Mouse (Mus musculus) induced T-regulatory cell, adult 2 months (primary cell): Measurements from ENCODE around the gene Zscan5b.
"Not testable (repeated sequence)": the region's sequence is repeated elsewhere in the genome, so short reads cannot be mapped to it uniquely, and the experiment has no call there.

Experiments
- DNase-seq: peaks from one replicate; pipeline ENCODE4 v3.0.0-alpha.2; 2012; ENCODE audit warnings: low read depth

The Zscan5b gene

DNA sequence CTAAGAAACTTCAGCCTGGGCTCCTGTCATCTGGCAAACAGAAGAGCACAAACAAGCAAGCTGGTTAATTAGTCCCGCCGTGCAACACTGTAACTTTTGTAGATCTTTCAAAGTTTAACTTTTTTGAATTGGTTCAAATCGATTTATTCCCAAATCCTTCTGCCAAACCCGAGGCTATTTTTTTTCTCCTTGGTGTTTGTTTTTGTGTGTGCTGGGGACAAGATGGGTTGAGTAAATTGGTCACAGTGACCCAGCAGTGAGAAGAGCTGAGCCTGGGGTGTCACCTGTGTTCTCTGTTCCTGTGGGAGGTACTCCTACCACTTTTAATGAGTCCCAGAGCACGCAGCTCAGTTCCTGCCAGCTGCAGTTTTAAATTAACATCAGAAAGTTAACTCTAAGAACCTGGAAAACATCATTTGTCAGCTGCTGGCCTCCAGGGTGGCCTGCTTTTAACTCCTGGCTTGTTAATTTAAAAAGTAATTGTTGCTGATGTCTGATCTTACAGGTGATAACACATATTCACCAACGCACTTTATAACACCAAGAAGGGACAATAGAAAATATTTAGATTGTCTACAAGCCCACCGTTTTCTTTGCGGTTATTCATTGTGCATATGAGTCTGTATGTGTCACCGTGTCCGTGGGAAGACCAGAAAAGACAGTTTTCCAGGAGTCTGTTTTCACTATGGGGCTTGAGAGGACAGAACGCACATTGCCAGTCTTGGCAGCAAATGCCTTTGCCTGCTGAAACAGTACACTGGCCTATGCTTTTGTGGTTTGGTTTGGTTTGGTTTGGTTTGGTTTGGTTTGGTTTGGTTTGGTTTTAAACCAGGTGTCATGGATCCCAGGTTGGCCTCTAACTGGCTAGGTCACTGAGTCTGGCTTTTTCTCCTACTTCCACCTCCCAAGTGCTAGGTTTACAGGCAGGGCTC, 22.5 kb downstream of the Zscan5b start:
- DNase-seq: no peak

DNA sequence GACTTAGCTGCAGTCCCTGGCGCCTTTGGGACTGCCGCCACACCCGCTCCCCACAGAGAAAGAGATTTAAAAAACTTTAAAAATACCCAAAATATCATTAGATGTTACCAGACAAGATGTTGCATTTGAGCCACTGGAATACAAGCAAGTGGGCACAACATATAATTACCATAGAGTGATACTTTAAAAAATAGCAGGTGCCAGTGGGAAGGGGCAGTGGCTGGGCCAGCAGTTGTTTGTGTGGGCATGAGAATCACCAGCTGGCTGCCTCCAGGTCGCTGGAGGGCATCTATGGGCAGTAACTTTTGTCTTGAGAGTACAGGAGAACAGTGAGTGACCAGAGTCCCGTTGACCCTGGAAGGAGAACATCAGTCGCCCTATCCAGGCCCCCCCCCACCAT, 30.3 kb downstream of the Zscan5b start, which contains the start of gene Epp13:
Gene Epp13, plus strand, starts transcription at position 301 of the 400 bp plus-strand sequence.
- no peak for DNase-seq

DNA sequence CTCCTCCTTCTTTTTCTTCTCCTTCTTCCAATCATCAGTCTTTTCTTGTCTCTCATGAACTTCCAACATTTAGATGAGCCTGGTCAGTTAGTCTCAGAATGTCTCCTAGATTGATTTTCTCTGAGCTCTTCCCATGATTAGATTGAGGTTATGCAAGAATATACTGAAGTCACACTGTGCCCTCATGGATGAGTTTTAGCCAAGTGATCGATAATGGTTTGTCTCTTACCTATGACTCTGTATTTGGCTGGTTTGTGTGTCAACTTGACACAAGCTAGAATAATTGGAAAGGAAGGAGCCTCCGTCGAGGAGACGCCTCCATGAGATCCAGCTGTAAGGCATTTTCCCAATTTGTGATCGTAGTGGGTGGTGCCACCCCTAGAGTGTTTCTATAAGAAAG, 32.4 kb downstream of the Zscan5b start:
- no peak for DNase-seq

DNA sequence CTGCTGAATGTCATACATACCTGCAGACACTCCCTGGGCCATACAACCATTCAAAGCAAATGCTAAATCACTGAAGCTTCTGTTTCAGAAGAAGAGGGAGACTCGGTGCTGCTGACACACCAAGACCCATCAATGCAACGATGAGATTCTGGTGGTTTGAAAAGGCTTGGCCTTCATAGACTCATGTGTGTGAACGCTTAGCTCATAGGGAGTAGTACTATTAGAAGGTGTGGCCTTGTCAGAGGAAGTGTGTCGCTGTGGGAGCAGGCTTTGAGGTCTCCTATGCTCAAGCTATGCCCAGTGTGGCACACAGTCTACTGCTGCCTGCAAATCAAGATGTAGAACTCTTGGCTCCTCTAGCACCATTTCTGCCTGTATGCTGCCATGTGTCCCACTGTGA, 35.3 kb downstream of the Zscan5b start:
- no peak for DNase-seq

DNA sequence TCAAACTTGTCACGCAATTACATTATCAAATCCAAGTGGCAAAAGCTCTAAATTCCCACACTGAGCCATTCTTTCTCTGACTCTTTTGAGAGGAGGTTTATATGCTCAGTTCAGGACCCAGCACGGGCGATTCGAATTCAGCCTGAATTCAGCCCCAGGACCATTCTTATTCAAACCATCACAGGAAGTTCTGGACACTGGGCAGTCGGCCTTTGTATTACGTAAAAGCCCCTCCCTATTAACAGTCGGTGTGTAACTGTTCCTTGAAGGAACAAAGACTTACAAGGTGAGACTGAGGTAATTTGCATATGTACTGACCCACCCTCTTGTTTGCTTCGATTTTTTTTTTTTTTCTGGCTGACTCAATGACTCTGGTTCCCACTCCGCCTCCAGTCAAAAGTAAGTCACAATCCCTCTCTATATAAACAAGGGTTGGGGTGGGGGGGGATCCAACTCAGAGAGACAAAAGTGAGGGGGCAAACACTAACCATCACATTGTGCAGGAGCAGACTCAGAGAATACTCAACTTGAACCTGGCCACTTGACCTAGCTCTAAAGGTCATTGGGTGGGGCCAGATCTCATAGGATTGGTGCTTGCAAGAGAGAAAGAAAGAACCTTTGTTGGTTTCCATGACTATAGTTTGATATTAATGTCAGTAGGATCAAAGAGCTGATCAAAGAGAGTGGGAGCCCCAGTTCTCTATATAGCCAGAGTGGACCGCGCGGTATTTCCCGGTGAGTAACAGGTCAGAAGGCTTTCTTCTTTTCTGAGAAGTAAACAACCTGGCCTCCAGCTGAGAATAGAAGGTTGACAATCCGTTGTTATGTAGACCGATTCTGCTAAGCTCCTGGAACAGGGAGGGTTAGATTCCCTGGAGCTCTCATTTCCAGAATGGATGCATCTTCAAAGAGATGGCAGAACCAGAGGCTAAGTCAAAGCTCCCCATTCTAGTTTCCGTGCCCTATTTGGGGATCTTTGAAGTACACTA, 36.4 kb downstream of the Zscan5b start:
- no peak for DNase-seq

DNA sequence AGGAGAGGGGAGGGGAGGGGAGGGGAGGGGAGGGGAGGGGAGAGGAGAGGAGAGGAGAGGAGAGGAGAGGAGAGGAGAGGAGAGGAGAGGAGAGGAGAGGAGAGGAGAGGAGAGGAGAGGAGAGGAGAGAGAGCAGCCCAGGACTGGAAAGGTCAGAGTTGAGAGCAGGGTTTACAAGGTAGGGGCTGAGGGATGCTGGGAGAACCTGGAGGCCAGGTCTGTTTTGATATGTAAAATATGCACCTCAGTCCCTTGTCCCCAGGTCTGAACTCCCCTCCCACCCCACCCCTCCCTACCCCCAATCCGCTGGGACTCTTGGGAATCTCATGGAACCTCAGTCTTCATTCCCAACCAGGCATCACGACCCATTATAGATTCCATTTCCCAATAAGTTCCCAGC, 37.9 kb downstream of the Zscan5b start:
- not testable (repeated sequence) for DNase-seq

DNA sequence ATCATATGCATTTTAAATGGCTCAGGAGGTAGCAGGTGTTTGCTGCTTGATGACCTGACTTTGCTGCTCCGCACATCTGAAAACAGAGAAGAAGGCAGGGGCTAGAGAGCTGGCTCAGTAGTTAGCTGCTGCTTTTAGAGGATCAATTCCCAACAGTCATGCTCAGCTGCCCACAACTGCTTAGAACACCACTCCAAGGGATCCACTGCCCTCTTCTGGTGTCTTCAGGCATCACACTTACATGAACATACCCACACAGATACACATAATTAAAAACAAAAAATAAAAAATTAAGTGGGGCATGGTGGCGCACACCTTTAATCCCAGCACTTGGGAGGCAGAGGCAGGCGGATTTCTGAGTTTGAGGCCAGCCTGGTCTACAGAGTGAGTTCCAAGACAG, 40.0 kb downstream of the Zscan5b start:
- no peak for DNase-seq

DNA sequence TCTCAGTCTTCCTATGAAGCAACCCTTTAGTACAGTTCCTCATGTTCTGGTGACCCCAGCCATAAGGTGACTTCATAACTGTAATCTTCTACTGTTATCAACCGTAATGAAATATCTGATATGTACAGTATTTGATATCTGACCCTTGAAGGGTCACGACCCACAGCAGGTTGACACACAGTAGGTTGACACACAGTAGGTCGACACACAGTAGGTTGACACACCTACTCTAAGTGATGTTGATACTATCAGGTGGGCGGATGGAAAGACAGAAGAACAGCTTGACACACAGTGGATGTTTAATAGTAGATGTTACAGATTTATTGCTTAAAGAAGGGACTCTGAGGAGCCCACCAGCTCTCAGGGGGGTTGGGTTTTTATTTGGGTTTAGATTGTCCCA, 40.9 kb downstream of the Zscan5b start:
- no peak for DNase-seq

DNA sequence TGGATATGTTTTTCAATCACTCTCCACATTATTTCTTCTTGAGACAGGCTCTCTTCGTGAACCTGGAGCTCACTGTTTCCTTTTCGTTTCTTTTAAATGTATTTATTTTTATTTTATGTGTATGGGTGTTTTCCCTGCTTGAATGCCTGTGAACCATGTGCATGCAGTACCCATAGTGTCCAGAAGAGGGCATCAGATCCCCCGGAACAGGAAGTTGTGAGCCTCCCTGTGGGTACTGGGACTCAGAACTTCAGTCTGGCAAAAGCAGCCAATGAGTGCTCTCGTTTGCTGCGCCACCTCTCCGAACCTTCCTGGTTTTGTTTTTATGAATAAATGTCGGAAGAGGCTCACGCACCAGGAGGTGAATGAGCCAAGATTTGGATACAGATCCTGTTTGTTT, 43.6 kb downstream of the Zscan5b start:
- DNase-seq: peak; percentile 72

DNA sequence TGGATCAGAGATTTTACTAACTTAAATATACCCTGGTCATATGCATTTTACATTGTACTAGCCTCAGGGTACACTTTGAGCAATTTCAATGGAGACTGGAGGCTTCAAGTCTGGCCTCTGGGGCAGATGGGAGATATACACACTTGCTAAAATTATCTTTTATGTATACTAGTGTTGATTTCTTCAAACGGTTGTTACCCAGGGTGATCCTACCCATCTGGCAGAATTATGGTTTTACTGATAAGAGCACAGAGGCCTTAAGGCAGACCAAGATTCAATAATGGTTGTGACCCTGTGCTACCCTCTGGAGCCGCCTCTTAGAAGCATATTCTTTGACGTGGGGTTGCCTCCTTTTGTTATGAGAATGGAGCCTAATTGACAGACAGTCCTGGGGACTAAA, 55.8 kb downstream of the Zscan5b start:
- no peak for DNase-seq

DNA sequence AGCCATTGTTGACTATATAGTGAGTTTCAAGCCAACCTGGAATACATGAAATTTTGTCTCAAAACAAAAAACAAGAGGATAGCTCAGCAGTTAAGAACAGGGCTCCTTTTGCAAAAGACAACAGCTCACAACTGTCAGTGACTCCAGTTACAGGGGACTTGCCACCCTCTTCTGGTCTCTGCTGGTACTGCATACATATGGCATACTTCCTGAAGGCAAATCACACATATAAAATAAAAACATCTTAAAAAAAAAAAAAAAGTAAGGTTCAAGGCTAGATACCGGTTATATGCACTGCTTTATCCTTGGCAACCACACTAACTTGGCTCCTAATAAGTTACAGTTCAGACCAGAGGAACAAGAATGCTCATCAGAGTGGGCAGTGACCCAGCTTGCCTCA, 60.7 kb downstream of the Zscan5b start:
- DNase-seq: peak; percentile 95

DNA sequence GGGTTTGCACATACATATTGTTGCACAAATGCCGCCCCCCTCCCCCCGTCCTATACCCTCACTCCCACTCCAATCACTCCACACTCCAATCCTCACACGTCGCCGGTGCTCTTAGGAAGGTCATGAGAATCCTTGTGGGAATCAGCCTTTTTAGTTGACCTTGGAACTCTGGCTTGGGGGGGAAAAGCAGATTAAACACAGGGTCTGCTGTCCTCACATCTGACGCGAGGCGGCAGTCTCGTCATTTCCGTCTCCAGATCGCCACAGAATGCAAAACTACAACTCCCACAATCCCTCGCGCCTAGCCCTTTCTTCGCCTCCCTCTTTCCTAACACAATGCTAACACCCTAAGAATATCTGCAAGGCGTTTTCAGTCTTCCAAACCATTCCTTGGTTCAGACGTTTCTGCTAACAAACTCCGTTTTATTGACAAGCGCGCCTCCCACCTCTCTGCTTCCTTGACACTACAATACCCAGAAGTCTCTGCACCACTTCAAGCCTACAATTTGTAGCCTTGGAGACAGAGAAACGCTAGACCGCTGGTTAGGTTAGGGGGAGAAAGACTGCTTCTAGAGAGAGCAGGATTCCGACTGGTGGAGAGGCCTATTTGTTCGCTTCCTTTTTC, 61.5 kb downstream of the Zscan5b start:
- peak; percentile 94 for DNase-seq

DNA sequence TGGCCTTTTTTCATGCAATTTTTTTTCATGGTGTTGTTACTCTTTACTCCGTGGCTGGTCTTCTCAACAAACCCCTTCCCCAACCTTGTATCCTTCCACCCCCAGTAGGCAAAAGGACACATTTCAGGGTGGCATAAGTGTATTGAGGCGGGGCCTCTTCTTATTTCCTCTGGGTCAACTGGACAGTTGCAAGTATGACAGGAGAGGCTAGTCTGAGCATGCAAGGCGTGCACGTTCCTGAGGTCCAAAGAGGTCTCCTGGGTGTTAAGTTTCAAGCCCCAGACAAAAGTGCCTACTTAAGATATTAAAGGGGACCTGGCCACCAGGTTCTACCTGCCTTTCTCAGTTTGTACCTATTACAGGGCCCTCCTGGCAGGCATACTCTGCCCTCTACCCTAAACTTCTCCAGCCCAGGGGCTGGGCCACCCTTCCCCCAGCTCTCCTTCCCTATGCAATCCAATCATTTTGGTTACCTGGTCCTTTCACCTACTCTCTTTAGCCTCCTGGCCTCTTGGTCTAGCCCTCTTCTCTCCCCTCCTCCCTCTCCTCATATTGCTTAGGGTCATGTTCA, 62.4 kb downstream of the Zscan5b start:
- DNase-seq: no peak

DNA sequence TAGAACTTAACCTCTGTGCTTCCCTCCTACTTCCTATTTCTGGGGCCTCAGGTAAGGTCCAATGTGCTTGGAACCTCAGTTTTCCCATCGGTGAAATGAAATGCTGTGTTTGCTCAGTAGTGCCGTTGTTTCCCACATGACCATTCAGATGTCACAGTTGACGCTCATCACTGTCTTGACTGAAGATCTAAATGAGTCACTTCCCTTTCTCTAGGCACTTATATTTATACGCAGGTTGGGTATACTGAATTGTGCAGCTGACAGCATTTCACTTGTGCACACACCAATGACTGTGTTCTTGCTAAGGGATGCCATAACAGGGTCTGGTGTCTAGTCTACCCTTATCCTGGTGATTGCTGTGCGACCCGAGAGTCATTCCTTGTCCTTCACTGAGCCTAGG, 63.3 kb downstream of the Zscan5b start:
- DNase-seq: peak; percentile 60

DNA sequence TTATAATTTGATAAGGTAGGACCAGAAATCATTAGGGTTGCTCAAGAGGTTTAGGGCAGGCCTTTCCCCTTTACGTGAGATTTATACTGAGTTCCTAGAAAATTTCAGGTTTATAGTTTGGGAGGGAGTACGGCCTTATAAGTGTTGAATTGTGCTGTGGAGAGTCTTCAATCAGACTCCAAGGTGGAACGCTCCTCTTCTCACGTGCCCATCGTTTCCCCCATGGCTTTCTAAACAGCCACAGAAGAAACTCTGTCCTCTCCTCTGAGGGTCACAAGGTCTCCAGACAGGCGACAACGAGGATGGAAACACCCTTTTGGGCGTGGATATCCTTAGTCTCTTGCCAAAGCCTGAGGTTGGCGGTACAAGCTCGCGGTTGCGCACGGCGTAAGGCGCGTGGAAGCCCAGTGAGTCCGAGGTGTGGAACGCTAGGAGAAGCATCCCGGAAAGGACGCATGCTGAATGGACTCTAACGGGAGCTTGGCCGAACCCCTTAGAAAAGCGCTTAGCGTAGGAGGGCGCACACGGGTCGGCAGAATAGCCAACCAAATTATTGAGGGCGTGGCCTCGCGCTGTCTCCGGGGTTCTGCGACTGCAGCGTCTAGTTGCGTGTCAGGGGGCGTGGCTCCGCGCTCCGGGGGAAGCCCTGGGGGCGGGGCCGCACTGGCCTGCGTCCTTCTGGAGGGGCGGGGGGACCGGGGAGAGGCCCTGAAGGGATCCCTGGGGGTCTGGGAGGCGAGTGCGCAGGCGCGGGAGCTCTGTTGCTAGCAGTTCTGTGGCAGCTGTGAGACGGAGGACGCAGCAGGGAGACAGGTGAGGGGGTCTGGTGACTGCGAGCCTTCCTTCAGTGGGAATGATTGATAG, 64.0 kb downstream of the Zscan5b start, which contains the start of gene Zfp667:
Gene Zfp667, plus strand, starts transcription at position 738 of the 864 bp plus-strand sequence.
- DNase-seq: peak; percentile 98

DNA sequence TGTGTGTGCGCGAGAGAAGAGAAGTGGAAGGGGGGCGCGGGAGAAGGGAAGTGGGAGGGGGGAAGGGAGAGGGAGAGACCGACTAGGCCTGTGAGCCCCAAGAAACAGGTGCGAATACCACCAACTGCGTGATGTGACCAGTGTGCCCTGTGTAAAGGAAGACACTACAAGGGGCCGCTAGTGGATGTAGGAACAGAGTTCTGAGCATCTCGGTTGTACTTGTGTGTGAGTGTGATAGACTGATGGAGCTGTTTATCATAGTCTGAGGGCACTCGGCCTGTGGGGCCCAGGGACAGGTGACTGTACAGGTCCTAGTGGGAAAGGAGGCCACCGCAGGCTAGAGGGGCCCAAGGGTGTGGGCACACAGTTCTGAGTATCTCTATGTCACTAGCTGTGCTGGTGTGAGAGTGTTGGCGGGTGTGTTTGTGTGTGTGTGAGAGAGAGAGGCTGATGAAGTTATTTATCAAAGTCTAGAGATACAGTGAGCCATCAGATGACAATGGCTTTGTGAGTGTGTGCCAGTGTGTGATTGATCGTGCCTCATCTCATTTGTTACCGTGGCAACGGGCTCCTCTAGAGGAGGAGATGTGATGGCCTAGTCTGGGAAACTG, 64.9 kb downstream of the Zscan5b start:
- peak; percentile 37 for DNase-seq
